Mouse (Mus musculus): ENCODE measurements around the gene Sparc.
"Not testable (repeated sequence)": the region's sequence is repeated elsewhere in the genome, so short reads cannot be mapped to it uniquely, and the experiment has no call there.

The Sparc gene

DNA sequence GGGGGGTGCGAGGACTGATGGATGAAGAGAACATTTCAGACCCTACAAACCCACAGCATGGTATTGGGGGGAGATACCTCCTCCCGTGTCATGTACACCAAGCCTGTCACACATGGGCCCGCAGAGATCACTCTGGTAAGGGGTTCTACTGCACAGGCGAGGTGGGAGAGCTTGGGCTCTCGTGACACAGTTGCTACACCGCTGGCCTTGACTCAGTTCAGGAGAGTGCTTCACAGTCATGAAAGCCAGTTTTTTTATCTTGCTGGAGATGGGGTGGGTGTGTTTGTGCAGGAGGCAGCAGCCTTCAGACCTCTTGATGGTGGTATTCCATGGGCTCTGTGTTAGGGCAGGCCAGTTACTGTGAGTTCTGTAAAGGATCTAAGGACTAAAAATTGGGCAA lies 13.1 kb upstream of the Sparc start:
- no peak for DNase-seq (ENCODE audit: low read depth, low spot score)

DNA sequence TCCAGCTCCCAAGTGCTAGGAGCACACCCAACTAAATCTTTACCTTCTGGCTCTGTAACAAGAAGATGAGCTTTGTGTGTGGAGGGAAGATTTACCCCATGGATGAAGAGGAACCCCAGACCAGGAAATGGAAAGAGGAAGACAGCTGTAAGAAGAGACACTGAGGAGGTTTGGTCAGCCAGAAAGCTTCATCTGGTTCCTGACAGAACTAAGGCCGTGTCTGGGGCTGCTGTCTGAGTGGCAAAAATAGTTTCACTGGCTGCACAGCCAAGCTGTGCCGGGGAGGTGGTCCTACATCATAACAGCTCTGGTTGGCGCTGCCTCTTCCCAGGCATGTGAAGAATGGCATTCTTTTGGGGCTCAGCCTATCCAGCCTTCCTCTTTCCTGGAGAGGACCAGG lies 10.0 kb upstream of the Sparc start:
- DNase-seq (ENCODE audit: low read depth, low spot score) = peak; percentile 42

DNA sequence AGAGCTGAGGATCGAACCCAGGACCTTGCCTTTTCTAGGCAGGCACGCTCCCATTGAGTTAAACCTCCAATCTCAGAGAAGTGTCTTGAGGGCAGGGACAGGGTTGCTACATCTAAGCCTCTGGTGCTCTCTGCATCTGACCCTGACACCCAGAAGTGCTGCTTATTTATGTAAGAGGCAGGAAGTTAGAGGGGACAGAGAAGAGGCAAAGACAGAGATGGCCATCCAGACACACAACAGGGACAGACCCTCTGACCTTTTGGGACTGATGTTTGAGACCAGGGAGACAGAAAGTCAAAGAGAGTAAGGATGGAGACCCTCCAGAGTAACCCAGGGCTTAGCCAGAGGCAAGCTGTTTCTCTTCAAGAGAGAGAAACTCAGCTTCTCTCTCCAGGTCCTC lies 7.0 kb upstream of the Sparc start:
- DNase-seq (ENCODE audit: low read depth, low spot score) = no peak

DNA sequence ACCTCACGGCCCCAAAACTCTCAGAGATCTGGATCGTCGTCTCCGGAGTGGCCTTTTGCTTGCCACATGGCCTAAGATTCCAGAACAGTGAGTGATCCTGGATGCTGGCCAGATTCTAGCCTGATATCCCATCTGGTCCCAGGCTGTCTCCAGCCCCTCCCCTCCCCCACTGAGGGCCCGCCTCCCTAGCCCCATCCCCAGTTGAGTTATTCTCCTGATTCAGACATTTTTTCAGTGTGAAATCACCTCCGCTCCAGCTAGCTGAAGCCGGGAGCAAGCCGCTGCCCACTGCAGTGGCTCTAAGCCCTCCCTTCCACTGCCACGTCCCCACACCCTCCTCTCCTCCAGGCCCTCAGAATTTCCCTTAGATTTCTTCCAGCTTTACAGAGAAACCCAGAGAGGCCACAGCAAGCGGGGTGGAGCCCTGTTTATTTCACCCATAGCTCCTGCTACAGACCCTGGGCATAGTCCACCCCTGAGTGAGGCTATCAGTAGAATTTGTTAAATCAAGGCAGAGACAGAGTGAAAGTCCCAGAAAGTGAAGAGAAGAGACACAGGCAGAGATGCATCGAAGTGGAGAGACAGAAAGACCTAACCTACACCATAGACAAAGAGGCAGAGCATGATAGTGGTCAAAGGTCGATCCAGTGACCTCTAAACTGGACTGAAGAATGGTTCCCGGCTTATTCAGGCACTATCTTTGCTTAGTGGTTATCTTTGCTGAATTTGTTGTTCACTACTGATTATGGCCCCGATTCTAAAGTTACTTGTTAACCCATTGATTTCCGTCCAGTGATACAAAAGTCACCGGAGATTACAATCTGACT lies 5.4 kb upstream of the Sparc start:
- no peak for DNase-seq (ENCODE audit: low read depth, low spot score)

DNA sequence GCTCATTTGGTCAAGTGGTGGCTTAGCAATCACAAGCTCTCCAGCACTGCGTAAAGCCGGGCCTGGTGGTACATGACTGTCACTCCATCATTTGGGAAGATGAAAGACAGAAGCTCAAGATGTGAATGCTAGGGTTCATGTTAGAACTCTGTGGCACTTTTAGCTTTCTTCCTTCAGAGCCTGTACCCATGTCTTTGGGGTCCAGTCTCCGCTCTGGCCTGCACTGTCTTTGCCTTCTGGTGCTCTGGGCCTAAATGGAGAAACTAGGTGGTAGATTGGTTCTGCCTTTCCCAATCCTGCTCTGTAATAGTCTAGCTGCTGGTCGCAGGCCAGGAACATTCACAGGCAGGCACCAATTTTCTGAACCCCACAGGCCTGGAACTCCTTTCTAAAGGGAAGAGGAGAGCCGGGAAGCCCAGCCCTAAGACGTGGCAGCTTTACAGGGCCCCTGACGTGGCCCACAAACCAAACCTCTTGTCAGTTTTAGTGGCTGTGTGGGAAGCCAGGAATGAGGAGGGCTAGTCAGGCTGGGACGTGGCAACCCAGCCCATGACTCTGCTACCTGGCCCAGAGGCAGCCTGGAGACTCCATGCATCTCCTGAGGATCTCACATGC lies 1.9 kb upstream of the Sparc start:
- DNase-seq (ENCODE audit: low read depth, low spot score) = no peak

DNA sequence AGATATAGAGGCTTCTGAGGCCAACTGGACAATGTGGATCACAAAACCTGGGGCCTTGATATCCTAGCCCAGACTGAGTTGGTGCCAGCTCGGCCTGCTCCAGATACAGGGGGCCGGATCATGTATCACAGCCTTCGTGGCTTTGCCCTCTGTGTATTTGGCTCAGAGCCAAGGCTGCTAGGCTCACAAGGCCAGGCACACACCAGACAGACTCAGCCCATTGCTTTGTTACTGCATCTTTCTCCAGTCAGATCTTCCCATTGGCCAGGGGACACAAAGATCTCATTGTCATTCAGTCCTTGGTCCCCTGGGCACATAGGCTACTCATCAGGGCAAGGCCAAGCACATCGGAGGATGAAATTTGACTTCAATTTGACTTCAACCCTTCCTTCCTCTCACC lies 773 bp upstream of the Sparc start:
- no peak for DNase-seq (ENCODE audit: low read depth, low spot score)

DNA sequence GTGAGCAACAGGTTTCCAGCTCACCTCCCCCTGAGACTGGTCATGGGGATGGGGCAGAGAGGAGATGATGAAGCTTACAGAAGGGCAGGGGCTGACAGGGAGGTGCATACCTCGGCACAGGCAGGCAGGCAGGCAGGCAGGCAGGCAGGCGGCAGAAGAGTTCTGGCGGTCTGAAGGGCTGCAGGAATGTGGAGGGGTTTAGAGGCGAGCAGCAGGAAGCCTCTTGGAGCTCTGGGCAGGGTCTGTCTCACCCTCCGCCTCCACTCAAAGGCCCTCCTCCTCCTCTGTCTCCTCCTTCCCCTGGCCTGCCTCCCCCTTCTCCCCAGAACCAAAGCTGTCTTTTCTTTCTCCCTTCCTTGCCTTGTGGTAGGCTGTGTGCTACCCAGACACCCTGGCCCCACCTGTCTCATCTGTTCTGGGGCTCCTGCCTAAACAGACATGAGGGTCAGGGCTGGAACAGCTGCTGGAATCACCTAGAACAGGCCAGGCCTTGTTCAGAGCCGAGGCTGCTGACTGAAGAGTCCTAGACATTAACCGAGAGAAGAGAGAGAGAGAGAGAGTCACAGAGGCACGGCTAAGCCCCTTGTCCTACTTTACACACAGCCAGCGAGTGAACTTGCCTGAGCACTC lies 3.2 kb downstream of the Sparc start:
- no peak for DNase-seq (ENCODE audit: low read depth, low spot score)

DNA sequence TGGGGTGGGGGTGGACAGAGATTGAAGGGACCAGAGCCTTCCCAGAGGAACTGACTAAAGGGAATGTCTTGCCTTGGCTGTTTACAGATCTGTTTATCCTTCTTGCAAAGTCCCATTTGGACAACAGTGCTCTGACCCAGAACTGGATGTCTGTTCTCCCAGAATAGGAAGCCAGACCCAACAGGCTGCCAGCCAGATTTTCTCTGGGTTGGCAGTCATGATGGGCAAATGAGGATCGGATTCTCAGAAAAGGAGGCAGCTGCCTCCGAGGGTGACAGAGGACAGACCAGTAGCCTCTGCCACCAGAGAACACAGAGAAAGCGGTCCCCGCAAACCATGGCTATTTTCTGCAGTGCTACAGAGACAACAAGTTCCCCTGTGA lies 3.7 kb downstream of the Sparc start:
- DNase-seq (ENCODE audit: low read depth, low spot score) = no peak

DNA sequence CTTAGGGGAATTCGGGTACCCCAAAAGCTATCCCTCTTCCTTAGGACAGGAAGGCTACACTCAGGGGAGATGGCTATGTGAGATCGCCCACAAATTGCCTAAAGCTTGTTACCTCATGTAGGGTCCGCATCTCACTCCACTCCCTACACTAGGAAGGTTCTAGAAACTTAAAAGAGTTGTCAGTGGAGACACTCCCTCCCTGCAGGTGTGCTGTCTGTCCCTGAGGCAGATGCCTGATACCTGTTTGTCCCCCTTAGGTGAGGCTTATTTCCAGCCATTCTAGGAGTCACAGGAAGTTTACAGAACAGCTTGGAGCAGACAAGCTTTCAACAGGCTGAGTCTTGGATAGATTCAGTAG lies 4.3 kb downstream of the Sparc start:
- DNase-seq (ENCODE audit: low read depth, low spot score) = no peak

DNA sequence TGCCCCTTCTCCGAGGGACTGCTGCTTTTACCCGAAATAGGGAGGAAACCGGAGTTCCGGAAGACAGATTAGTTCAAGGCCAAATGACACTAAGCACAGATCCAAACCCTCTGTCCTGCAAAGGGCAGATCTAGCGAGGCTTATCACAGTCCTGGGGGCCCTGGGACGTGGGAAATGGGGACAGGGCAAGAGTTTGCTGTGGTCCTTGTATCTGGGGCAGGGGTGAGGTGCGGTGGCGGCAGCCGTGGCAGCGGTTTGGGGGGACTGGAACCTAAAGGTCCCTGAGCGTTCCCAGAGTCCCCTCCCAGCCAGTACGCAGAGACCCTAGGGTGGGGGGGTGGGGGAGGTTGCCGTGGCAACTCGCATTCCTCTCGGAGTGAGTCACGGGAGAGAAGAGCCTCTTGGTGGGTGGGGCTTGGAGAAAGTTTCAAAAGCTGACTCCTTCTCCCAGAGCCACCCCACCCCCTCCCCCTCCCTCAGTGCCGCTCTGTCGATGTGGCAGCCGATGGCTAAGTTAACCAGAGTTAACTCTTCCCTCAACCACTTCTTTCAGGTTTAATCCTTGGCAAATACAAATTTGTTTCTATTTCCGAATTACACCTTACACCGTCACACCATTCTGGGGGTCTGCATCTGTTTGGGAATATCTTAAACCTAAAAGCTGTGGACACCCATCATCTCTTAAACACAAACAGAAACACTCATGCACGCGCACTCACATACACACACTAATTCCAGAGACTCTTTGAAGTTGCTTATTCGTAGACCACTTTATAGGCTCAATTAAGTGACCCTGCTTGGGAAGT lies 4.9 kb downstream of the Sparc start:
- DNase-seq (ENCODE audit: low read depth, low spot score) = no peak

DNA sequence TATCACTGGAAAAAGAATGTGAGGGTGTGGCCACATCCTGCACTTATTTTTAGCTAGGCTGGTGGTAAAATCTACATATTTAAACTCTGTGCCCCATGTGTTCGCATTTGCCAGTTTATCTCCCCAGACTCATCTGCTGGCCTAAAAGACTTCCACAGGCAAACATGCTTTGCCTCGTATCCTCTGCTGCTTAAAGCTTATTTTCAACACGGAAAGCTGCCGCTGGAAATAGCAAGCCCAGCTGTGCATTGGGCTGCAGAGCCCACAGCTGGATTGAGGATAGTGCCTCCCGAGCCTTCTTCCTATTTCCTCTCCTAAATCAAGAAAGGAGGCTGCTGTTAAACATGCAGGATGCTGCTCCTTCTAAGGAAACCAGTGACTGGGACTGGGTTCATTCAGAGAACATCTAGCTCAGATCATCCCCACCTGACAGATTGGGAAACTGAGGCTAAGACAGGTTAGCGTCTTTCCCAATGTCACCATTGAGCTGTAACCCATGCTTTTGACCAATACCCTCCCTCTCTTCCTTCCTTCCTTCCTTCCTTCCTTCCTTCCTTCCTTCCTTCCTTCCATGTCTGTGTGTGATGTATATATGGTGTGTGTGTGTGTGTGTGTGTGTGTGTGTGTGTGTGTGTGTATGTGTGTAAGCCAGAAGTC lies 6.2 kb downstream of the Sparc start:
- DNase-seq (ENCODE audit: low read depth, low spot score) = no peak

DNA sequence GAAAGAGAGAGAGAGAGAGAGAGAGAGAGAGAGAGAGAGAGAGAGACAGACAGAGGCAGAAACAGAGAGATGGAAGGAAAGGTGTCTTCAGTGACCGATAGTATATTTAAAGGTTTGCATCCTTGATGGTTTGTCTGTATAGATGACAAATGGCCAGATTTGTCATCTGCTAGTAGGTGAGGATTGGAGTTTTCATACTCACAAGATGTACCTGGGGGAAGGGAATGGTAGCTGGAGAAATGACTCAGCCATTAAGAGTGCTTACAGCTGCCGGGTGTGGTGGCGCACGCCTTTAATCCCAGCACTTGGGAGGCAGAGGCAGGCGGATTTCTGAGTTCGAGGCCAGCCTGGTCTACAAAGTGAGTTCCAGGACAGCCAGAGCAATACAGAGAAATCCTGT lies 7.3 kb downstream of the Sparc start:
- not testable (repeated sequence) for DNase-seq (ENCODE audit: low read depth, low spot score)

DNA sequence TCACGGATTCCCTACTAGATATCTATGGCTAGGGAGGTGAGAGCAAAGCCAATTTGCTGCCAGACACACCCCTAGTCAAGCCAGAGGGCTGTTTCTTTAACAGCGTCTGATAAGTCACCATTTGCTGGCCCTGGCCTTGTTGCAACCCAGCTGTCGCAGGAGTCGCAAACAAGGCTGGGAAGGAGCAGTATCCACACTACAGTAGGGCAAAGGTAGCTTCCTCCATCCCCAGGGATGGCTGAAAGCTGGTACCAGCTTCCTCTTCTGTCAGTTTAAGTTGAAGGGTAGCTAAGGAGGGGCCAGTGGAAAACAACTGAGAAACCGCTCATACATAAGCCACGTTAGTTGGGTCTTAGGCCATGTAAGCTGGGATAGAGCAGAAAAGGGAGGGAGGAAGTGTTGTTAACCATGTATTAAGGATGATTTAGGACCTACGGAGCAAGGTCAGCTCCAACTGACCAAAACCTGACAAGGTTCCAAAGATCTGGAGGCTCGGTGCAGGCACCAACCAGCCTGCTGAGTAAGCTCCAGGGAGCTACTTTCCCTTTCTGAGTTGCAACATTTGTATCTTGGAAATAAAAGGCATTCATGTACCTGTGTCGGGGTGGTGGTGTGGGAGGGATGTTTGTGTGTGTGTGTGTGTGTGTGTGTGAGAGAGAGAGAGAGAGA lies 7.8 kb downstream of the Sparc start:
- no peak for DNase-seq (ENCODE audit: low read depth, low spot score)

DNA sequence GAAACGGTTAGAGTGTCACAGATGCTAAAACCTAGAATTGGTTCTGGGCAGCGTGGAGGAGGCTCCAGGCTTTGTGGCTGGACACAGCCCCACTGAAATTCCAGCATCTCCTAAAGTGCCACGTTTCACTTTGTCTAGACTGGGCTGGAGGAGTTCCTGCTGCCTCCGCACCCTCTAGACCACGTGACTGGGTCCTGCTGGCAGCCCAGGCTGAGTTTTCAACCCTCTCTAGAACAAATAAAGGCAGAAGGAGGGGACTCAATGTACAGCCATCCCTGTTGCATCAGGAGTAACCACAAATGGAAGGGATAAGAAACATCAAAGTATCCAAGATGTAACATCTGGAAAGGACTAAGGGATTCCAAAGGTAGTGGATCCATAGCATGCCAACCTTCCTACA lies 8.7 kb downstream of the Sparc start:
- no peak for DNase-seq (ENCODE audit: low read depth, low spot score)

DNA sequence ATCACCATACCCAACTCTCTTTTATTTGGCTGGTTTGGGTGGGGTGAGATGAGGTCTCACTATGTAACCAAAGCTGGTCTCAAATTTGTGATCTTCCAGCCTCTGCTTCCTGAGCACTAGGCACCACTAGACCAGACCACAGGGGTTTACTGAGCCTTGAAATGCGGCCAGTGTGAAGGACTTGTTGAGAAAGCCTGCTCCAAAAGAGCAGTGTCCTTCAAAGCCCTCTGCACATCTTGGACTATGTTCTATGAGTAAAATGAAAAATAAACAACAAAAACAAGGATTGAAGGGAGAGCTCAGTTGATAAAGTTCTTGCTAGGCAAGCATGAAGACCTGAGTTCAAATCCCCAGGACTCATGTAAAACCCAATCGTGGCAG lies 9.6 kb downstream of the Sparc start:
- no peak for DNase-seq (ENCODE audit: low read depth, low spot score)

DNA sequence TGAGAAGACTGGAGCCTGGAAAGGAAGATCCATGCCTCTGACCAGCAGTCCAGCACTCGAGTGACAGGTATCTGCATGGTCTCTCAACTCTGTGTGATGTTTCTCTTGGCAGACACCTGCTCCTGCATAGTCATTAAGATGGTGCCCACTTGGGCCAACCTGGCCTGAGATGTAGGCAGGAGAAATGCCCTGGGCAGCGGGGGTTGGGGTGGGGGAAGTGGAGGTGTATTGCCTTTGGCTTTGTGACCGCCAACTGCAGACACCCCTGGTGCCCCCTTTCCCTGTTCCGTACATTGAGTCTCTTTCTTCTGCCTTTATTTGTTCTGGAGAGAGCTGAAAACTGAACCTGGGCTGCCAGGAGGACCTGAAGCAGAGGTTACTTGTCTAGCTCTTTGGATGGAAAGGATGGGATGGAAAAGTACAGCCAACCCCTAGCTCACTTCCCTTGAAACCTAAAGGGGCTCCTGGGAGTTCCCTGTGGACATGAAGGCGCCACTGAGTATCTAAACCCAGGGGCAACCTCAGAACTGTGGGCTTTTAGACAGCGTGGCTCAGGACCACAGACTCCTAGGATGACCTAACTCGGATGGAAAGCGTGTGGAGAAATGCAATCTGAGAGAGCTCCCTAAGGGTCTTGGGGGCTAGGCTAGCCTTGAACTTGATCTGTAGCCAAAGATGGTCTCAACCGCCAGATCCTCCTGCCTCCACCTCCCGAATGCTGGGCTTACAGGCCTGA lies 10.1 kb downstream of the Sparc start:
- no peak for DNase-seq (ENCODE audit: low read depth, low spot score)

DNA sequence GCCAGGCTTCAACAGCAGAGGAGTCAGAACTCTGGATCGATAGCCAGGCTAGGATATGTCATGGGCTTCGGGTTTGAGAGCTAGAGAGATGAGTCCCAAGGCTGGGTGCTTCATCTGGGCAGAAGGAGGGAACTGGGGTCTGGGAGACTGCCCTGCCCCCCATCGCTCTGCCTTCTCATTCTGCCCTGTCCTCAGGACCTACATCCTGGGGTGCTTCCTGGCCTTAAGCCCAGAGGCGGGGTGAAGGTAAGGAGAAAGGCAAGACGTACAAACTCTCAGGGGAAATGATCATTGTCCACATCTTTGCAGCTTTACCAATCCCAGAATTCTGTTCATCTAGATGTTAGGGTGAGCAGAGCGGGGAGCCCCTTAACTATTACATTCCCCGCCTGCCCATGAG lies 10.9 kb downstream of the Sparc start:
- no peak for DNase-seq (ENCODE audit: low read depth, low spot score)

DNA sequence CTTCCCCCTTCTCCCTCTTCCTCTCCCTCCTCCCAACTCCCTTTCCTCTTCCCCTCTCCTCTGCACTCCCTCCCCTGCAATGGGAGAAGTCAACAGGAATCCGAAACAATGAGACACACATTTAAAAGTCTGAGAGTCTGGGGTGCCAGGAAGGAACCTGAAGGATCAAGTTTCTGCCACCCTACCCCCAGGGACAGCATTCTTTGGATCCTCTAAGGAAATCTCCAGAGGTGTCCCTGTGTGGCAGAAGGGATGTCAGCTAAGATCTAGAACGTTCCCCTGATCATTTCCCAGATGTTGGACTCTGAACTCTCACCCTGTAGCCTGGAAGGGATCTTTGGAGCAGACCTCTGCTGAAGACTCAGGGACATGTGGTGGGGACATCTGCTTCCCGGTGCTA lies 12.5 kb downstream of the Sparc start:
- DNase-seq (ENCODE audit: low read depth, low spot score) = no peak

DNA sequence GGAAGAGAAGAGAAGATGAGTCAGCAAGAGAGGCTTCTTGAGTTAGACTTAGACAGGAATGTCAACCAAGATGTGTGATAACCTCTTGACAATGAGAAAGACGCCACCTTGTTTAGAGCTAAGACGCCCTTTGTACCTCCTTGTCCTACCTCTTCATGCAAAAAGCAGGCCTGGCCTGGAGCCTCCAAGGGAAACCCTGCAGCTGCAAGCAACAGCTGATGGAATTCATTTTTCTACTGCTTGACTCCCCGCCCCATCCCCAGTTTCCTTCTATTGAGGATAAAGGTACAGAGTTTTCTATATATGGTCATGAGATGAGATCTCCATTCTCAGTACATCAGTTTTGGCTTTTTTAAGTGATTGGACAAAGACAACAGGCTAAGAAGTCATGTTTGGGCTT lies 13.0 kb downstream of the Sparc start:
- no peak for DNase-seq (ENCODE audit: low read depth, low spot score)

DNA sequence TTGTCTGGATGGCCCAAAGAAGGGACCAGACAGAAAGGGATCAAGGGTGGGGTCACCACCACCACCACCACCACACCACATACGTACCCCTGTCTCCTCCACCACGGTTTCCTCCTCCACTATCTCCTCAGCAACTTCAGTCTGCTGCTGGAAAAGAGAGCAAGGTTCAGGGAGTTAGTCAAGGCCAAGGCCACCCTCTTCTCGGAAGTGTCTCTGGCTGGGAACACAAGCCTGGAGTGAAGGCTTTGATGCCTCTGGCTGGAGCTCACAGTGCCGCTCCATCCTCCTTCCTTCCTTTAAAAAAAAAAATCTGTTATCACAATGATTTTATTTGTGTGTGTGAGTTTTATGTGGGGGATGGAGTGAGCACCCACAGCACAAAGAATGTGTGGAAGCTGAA lies 15.8 kb downstream of the Sparc start:
- no peak for DNase-seq (ENCODE audit: low read depth, low spot score)

All from A20 (cell line).